Mouse (Mus musculus) stomach, postnatal 0 days (tissue): ENCODE measurements around the gene Csnka2ip. TPM values are rescaled to one million over a fixed set of nuclear protein-coding genes. Genes with fewer than 3 reads are reported as not detected.

Experiments
- ATAC-seq: fragments of 200-750 bp; cut with Nextera tagmentation; 2 replicates; pipeline ENCODE4 v1.8.0; 2017; ENCODE audit not compliant: low FRiP score, low TSS enrichment
- DNase-seq: peaks from one replicate; pipeline ENCODE4 v3.0.0-alpha.2; 2016; ENCODE audit warnings: low spot score
- H3K27ac ChIP-seq: fragments of 300-500 bp; sonication (generic); replicated peaks from 2 replicates; pipeline ENCODE4 v1.5.1; 2014; ENCODE audit warnings: mild to moderate bottlenecking, control low read depth
- H3K27me3 ChIP-seq: fragments of 300-500 bp; sonication (generic); 2 replicates; pipeline ENCODE4 v1.6.1; 2014; ENCODE audit warnings: low read length; ENCODE audit not compliant: control insufficient read depth, insufficient read depth
- H3K36me3 ChIP-seq: fragments of 300-500 bp; sonication (generic); 2 replicates; pipeline ENCODE4 v1.6.1; 2014; ENCODE audit warnings: low read length, mixed read lengths; ENCODE audit not compliant: control insufficient read depth, insufficient read depth
- H3K4me1 ChIP-seq: fragments of 300-500 bp; sonication (generic); replicated peaks from 2 replicates; pipeline ENCODE4 v1.6.1; 2014; ENCODE audit warnings: antibody characterized with exemption; ENCODE audit not compliant: control insufficient read depth, insufficient read depth
- H3K4me2 ChIP-seq: fragments of 300-500 bp; sonication (generic); replicated peaks from 2 replicates; pipeline ENCODE4 v1.6.1; 2014; ENCODE audit warnings: low read depth, mild to moderate bottlenecking, control low read depth, moderate library complexity
- H3K4me3 ChIP-seq: fragments of 300-500 bp; sonication (generic); 2 replicates; pipeline ENCODE4 v1.5.1; 2014; ENCODE audit warnings: low read depth, low read length, control low read depth
- H3K9ac ChIP-seq: fragments of 300-500 bp; sonication (generic); 2 replicates; pipeline ENCODE4 v1.6.1; 2014; ENCODE audit warnings: mild to moderate bottlenecking, low read length, control low read depth, mixed read lengths
- H3K9me3 ChIP-seq: fragments of 300-500 bp; sonication (generic); 2 replicates; pipeline ENCODE4 v1.6.1; 2016; ENCODE audit warnings: low read length; ENCODE audit not compliant: control insufficient read depth
- CTCF ChIP-seq: IDR thresholded peaks from 2 replicates; pipeline ENCODE4 v1.5.1; 2016; ENCODE audit warnings: antibody characterized with exemption, low read depth, mild to moderate bottlenecking, moderate library complexity
- EP300 ChIP-seq: optimal IDR thresholded peaks from 2 replicates; pipeline ENCODE3; 2016; ENCODE audit warnings: antibody characterized with exemption
- WGBS: fragments of 180-500 bp; shearing (Covaris S2); extraction: QIAGEN DNeasy Blood & Tissue Kit; methylation state at CpG from one replicate; pipeline ENCODE4 v1.1.7; 2014; 5-methylcytosine and 5-hydroxymethylcytosine counted together
- polyA plus RNA-seq: library from polyadenylated mRNA; unstranded; fragments of >200 nt; fragmentation: Nextera tagmentation; extraction: Ambion mirVana; gene quantifications from 2 replicates; pipeline ENCODE4 v1.2.1, GENCODE M21; 2015

The Csnka2ip gene
- polyA plus RNA-seq, 1 experiment from 2014 or later, result not detected

GRCm38 (mm10) chr16:64569496-64569895, 32.7 kb downstream of the Csnka2ip start:
- no peak overlapping the region for H3K4me2 ChIP-seq
- no peaks in the 10 kb centered on the region for H3K9me3 ChIP-seq
- no peak for TF ChIP-seq EP300
- no peak for TF ChIP-seq CTCF
- no peak overlapping the region for H3K9ac ChIP-seq
- ATAC-seq (no peak), DNase-seq (no peak)
- H3K36me3 ChIP-seq, result no peaks in the 10 kb centered on the region
- H3K27ac ChIP-seq, result no peak overlapping the region
- 77% methylated on average over 8 of the region's 8 CpGs for WGBS
- no peaks in the 10 kb centered on the region for H3K27me3 ChIP-seq
- no peak overlapping the region for H3K4me3 ChIP-seq
- no peaks in the 10 kb centered on the region for H3K4me1 ChIP-seq

GRCm38 (mm10) chr16:64563081-64563480, 39.1 kb downstream of the Csnka2ip start:
- no peak overlapping the region for H3K4me2 ChIP-seq
- H3K36me3 ChIP-seq, result no peaks in the 10 kb centered on the region
- 34% methylated on average over 1 of the region's 1 CpGs for whole genome bisulfite sequencing
- no peak for TF ChIP-seq EP300
- TF ChIP-seq CTCF, result no peak
- no peaks in the 10 kb centered on the region for H3K4me1 ChIP-seq
- DNase-seq, result no peak
- no peak overlapping the region for H3K4me3 ChIP-seq
- no peaks in the 10 kb centered on the region for H3K9me3 ChIP-seq
- no peaks in the 10 kb centered on the region for H3K27me3 ChIP-seq
- H3K9ac ChIP-seq, result no peak overlapping the region
- no peak for ATAC-seq
- no peak overlapping the region for H3K27ac ChIP-seq

GRCm38 (mm10) chr16:64558518-64558917, 43.7 kb downstream of the Csnka2ip start:
- WGBS, result 81% methylated on average over 2 of the region's 2 CpGs
- no peak for DNase-seq
- Histone ChIP-seq H3K36me3 (no peaks in the 10 kb centered on the region), H3K9ac (no peak overlapping the region), H3K4me2 (no peak overlapping the region), H3K4me1 (no peaks in the 10 kb centered on the region), H3K9me3 (no peaks in the 10 kb centered on the region), H3K4me3 (no peak overlapping the region), H3K27me3 (no peaks in the 10 kb centered on the region), H3K27ac (no peak overlapping the region)
- ATAC-seq, result no peak
- TF ChIP-seq CTCF, result no peak
- no peak for TF ChIP-seq EP300

- no peak overlapping the region for H3K27ac ChIP-seq
- WGBS, result 81% methylated on average over 2 of the region's 2 CpGs
- no peaks in the 10 kb centered on the region for H3K4me1 ChIP-seq
- no peaks in the 10 kb centered on the region for H3K9me3 ChIP-seq
- TF ChIP-seq EP300 (no peak), CTCF (no peak)
- no peak overlapping the region for H3K4me3 ChIP-seq
- no peaks in the 10 kb centered on the region for H3K36me3 ChIP-seq
- no peaks in the 10 kb centered on the region for H3K27me3 ChIP-seq
- no peak for DNase-seq
- H3K9ac ChIP-seq, result no peak overlapping the region
- no peak for ATAC-seq
- no peak overlapping the region for H3K4me2 ChIP-seq
These were observed 75.3 kb downstream of the Csnka2ip start for GRCm38 (mm10) chr16:64526883-64527282.

GRCm38 (mm10) chr16:64524051-64524645, 78.1 kb downstream of the Csnka2ip start:
- ATAC-seq, result no peak
- Histone ChIP-seq H3K4me1 (no peaks in the 10 kb centered on the region), H3K9ac (no peak overlapping the region), H3K4me2 (no peak overlapping the region), H3K9me3 (no peaks in the 10 kb centered on the region), H3K4me3 (no peak overlapping the region), H3K36me3 (no peaks in the 10 kb centered on the region), H3K27me3 (no peaks in the 10 kb centered on the region), H3K27ac (no peak overlapping the region)
- 70% methylated on average over 5 of the region's 5 CpGs for WGBS
- DNase-seq, result no peak
- TF ChIP-seq CTCF (no peak), EP300 (no peak)

- 69% methylated on average over 2 of the region's 2 CpGs for WGBS
- H3K4me1 ChIP-seq, result no peaks in the 10 kb centered on the region
These were observed 88.8 kb downstream of the Csnka2ip start for GRCm38 (mm10) chr16:64513423-64513822.

More at GRCm38 (mm10) chr16:64513423-64513822, 88.8 kb downstream of the Csnka2ip start:
- no peak overlapping the region for H3K4me3 ChIP-seq
- H3K9me3 ChIP-seq, result no peaks in the 10 kb centered on the region
- no peaks in the 10 kb centered on the region for H3K27me3 ChIP-seq
- no peak for DNase-seq
- H3K36me3 ChIP-seq, result no peaks in the 10 kb centered on the region
- no peak overlapping the region for H3K4me2 ChIP-seq
- TF ChIP-seq EP300 (no peak), CTCF (no peak)
- ATAC-seq, result no peak
- no peak overlapping the region for H3K9ac ChIP-seq
- no peak overlapping the region for H3K27ac ChIP-seq

Other genes starting within 250 kb of the Csnka2ip start
- gene 4930453N24Rik, start 168.8 kb upstream of the Csnka2ip start, polyA plus RNA-seq, result 16.6 and 17.5 TPM in 2 replicates
- 2.4 and 2.6 TPM in 2 replicates for gene Zfp654, start 249.2 kb upstream of the Csnka2ip start, polyA plus RNA-seq
- 32.0 and 36.2 TPM in 2 replicates for gene Cggbp1, start 249.6 kb upstream of the Csnka2ip start, polyA plus RNA-seq